In the genomic region with DNA sequence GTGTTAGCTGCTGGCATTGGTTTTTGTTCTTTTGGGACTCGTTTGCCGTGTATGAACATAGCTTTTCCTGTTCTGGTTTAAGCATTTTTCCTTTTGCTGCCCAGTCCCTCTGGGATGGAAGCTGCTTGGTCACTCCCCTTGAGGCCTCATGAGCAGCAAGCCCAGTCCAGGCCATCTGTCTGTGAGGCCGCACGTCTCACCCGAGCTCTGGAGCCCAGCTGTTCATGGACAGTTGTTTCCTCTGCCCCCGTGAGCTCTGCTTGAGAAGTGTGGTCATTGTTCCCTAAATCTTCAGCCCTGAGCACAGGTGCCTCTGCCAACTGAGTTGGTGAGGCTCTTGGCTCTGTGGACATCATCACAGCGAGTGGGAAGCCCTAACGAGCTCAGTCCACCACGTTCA, we compare ENCODE assay signal across 16 mouse cellular contexts. TPM values are rescaled to one million over a fixed set of nuclear protein-coding genes. Genes with fewer than 3 reads are reported as not detected.
DNase-seq lines count a peak whose midpoint lies in the region; ATAC-seq and TF ChIP-seq lines count a peak whose summit lies in the region.
"Had no signal": no experiment of that assay in that cellular context is flagged by ENCODE, and none has a peak within 500 bp of the region (broad histone marks: within the 10 kb centered on the region; RNA-seq: fewer than 3 reads in every experiment).

No protein-coding gene starts in this region.

- H3K36me3 ChIP-seq in midbrain, embryonic 10.5 days: peaks cover 40% of the 10 kb centered on the region
- H3K36me3 ChIP-seq in midbrain, postnatal 0 days (ENCODE audit: insufficient read depth, low read length): peaks cover 5% of the 10 kb centered on the region
- H3K36me3 ChIP-seq in hindbrain, embryonic 16.5 days (ENCODE audit: control insufficient read depth, insufficient read depth, low read length): no peaks in the 10 kb centered on the region

- 88% methylated on average over 9 of the region's 9 CpGs for WGBS in midbrain, embryonic 10.5 days
- WGBS in midbrain, postnatal 0 days: 57% methylated on average over 9 of the region's 9 CpGs
- 42% methylated on average over 9 of the region's 9 CpGs for WGBS in hindbrain, embryonic 16.5 days

- no peak for TF ChIP-seq CTCF in gastrocnemius, adult 2 months (IDR thresholded peaks at IDR 0.05)
- no peak for TF ChIP-seq CTCF in midbrain, postnatal 0 days (IDR thresholded peaks at IDR 0.05)

- H3K9ac ChIP-seq in midbrain, postnatal 0 days (replicated peaks; ENCODE audit: low read length, poor library complexity, severe bottlenecking): no peak overlapping the region
- H3K9ac ChIP-seq in hindbrain, embryonic 16.5 days (ENCODE audit: low read depth, low read length): no peak overlapping the region; the same call in 1 of the 2 replicates

- 0 out of 2 replicates have a peak, but pooled peaks cover 3% of the 10 kb centered on the region for H3K9me3 ChIP-seq in midbrain, embryonic 10.5 days (replicated peaks)
- H3K9me3 ChIP-seq in midbrain, postnatal 0 days (ENCODE audit: low read length): no peaks in the 10 kb centered on the region
- H3K9me3 ChIP-seq in hindbrain, embryonic 16.5 days (ENCODE audit: control insufficient read depth, low read length): no peaks in the 10 kb centered on the region
- H3K9me3 ChIP-seq: G1E had no signal

- H3K4me3 ChIP-seq in gastrocnemius, adult 2 months: no peak overlapping the region
- no peak overlapping the region for H3K4me3 ChIP-seq in midbrain, embryonic 10.5 days
- H3K4me3 ChIP-seq in midbrain, postnatal 0 days (ENCODE audit: low read depth, low read length): no peak overlapping the region
- no peak overlapping the region for H3K4me3 ChIP-seq in hindbrain, embryonic 16.5 days (ENCODE audit: low read length)
- H3K4me3 ChIP-seq: megakaryocyte, embryonic 14.5 days had no signal

- DNase-seq in gastrocnemius, adult 2 months: peak; percentile 41
- no peak for DNase-seq in gastrocnemius, adult 18-20 months (ENCODE audit: low spot score)
- no peak for DNase-seq in midbrain, embryonic 10.5 days (ENCODE audit: low spot score)
- no peak for DNase-seq in midbrain, postnatal 0 days (ENCODE audit: low spot score)
- peak; percentile 48 for DNase-seq in retina, postnatal 1 day
- no peak for DNase-seq in left cerebral cortex, postnatal 25 days (ENCODE audit: low spot score in 2 of 2)
- DNase-seq in urinary bladder, adult 2 months (ENCODE audit: low spot score): no peak
- DNase-seq: thymus, postnatal 4 days had no signal

- H3K27ac ChIP-seq in gastrocnemius, adult 2 months: peak overlapping the region; percentile 46
- peak overlapping the region; percentile 69 for H3K27ac ChIP-seq in midbrain, embryonic 10.5 days (replicated peaks)
- H3K27ac ChIP-seq in midbrain, postnatal 0 days (ENCODE audit: low read depth, low read length): no peak overlapping the region
- H3K27ac ChIP-seq in hindbrain, embryonic 16.5 days (ENCODE audit: low read depth, low read length): peak overlapping the region; percentile 30; the same call in 1 of the 2 replicates

- H3K4me1 ChIP-seq in midbrain, embryonic 10.5 days: peaks cover 45% of the 10 kb centered on the region
- peaks cover 7% of the 10 kb centered on the region; the same call in 1 of the 2 replicates for H3K4me1 ChIP-seq in midbrain, postnatal 0 days (ENCODE audit: insufficient read depth, low read length)
- H3K4me1 ChIP-seq in hindbrain, embryonic 16.5 days (ENCODE audit: control insufficient read depth, insufficient read depth, low read depth, low read length): peaks cover 27% of the 10 kb centered on the region

- no peak for ATAC-seq in midbrain, postnatal 0 days (ENCODE audit: low FRiP score)
- no peak for ATAC-seq in hindbrain, embryonic 16.5 days
- ATAC-seq: activated CD4-positive, CD25-positive, alpha-beta regulatory T cell, adult 4 months; inflammation-experienced regulatory T-cells, adult 6 months had no signal

- intact Hi-C loops in gastrocnemius, adult 2 months (cut with DNase I): no loop called here
- intact Hi-C loops in left cerebral cortex, postnatal 25 days (cut with DNase I): no loop called here

- no peaks in the 10 kb centered on the region for H3K27me3 ChIP-seq in midbrain, embryonic 10.5 days (ENCODE audit: low read depth, poor library complexity, severe bottlenecking)
- H3K27me3 ChIP-seq in midbrain, postnatal 0 days (ENCODE audit: insufficient read depth, low read length): no peaks in the 10 kb centered on the region
- no peaks in the 10 kb centered on the region for H3K27me3 ChIP-seq in hindbrain, embryonic 16.5 days (replicated peaks; ENCODE audit: control insufficient read depth, insufficient read depth, low read length)

- no peak overlapping the region for H3K4me2 ChIP-seq in midbrain, postnatal 0 days (ENCODE audit: low read depth, low read length, poor library complexity, severe bottlenecking)
- no peak overlapping the region for H3K4me2 ChIP-seq in hindbrain, embryonic 16.5 days (ENCODE audit: low read length)

RNA-seq across cellular contexts. Expression of gene Pacs2, which starts 14.6 kb away (rescaled TPM):
- 10 to 100 TPM; 35.9 to 41.0 TPM for total RNA-seq in gastrocnemius, adult 2 months (2021)
- total RNA-seq in gastrocnemius, adult 18-20 months (2021): 10 to 100 TPM; 33.7 to 35.0 TPM
- polyA plus RNA-seq in midbrain, embryonic 10.5 days (2016; fragmentation: Nextera tagmentation; extraction: Ambion mirVana): 17.7 and 22.0 TPM in 2 replicates
- 133 and 162 TPM in 2 replicates for total RNA-seq in midbrain, postnatal 0 days (2014; rRNA removed)
- 22.4 and 25.8 TPM in 2 replicates for polyA plus RNA-seq in midbrain, postnatal 0 days (2015; fragmentation: Nextera tagmentation; extraction: Ambion mirVana)
- 20.4 and 27.8 TPM in 2 replicates for polyA plus RNA-seq in hindbrain, embryonic 16.5 days (2015; fragmentation: Nextera tagmentation; extraction: Ambion mirVana)
- total RNA-seq in left cerebral cortex, postnatal 25 days (2021): 10 to 100 TPM; 63.3 to 79.9 TPM
- 38.9 and 40.9 TPM in 2 replicates for polyA plus RNA-seq in urinary bladder, adult 2 months (2012; rRNA removed)

RNA-seq across cellular contexts. Expression of gene Brf1, which starts 28.4 kb away (rescaled TPM):
- 10 to 100 TPM; 20.8 to 21.5 TPM for total RNA-seq in gastrocnemius, adult 2 months (2021)
- total RNA-seq in gastrocnemius, adult 18-20 months (2021): 10 to 100 TPM; 17.8 to 18.5 TPM
- polyA plus RNA-seq in midbrain, embryonic 10.5 days (2016; fragmentation: Nextera tagmentation; extraction: Ambion mirVana): 51.6 and 58.2 TPM in 2 replicates
- 42.1 and 51.3 TPM in 2 replicates for total RNA-seq in midbrain, postnatal 0 days (2014; rRNA removed)
- 34.9 and 39.0 TPM in 2 replicates for polyA plus RNA-seq in midbrain, postnatal 0 days (2015; fragmentation: Nextera tagmentation; extraction: Ambion mirVana)
- polyA plus RNA-seq in hindbrain, embryonic 16.5 days (2015; fragmentation: Nextera tagmentation; extraction: Ambion mirVana): 40.5 and 43.1 TPM in 2 replicates
- 10 to 100 TPM; 45.0 to 50.4 TPM for total RNA-seq in left cerebral cortex, postnatal 25 days (2021)
- 69.1 and 82.7 TPM in 2 replicates for polyA plus RNA-seq in urinary bladder, adult 2 months (2012; rRNA removed)

RNA-seq across cellular contexts. Expression of gene Tex22, which starts 45.4 kb away (rescaled TPM):
- not detected for total RNA-seq in gastrocnemius, adult 2 months (2021)
- total RNA-seq in gastrocnemius, adult 18-20 months (2021): under 1 TPM in 1 of 2 experiments, not detected in 1; 0.27 TPM
- polyA plus RNA-seq in midbrain, embryonic 10.5 days (2016; fragmentation: Nextera tagmentation; extraction: Ambion mirVana): not detected in 2 replicates
- total RNA-seq in midbrain, postnatal 0 days (2014; rRNA removed): 0.85 and 2.2 TPM in 2 replicates
- 0.15 TPM in 1 of 2 replicates, not detected in the other for polyA plus RNA-seq in midbrain, postnatal 0 days (2015; fragmentation: Nextera tagmentation; extraction: Ambion mirVana)
- polyA plus RNA-seq in hindbrain, embryonic 16.5 days (2015; fragmentation: Nextera tagmentation; extraction: Ambion mirVana): not detected in 2 replicates
- under 1 TPM in 1 of 2 experiments, not detected in 1; 0.44 TPM for total RNA-seq in left cerebral cortex, postnatal 25 days (2021)
- polyA plus RNA-seq in urinary bladder, adult 2 months (2012; rRNA removed): not detected in 2 replicates
- total RNA-seq: gastrocnemius, adult 8-10 months had no signal
- polyA plus RNA-seq: embryonic facial prominence, embryonic 11.5 days; G1E; liver, embryonic 16.5 days had no signal

RNA-seq across cellular contexts. Expression of gene Btbd6, which starts 52.6 kb away (rescaled TPM):
- total RNA-seq in gastrocnemius, adult 2 months (2021): 10 to 100 TPM; 13.3 to 20.6 TPM
- 10 to 100 TPM; 19.6 to 20.4 TPM for total RNA-seq in gastrocnemius, adult 18-20 months (2021)
- polyA plus RNA-seq in midbrain, embryonic 10.5 days (2016; fragmentation: Nextera tagmentation; extraction: Ambion mirVana): 20.5 and 22.7 TPM in 2 replicates
- total RNA-seq in midbrain, postnatal 0 days (2014; rRNA removed): 79.0 and 81.6 TPM in 2 replicates
- 58.4 and 61.9 TPM in 2 replicates for polyA plus RNA-seq in midbrain, postnatal 0 days (2015; fragmentation: Nextera tagmentation; extraction: Ambion mirVana)
- 54.3 and 55.8 TPM in 2 replicates for polyA plus RNA-seq in hindbrain, embryonic 16.5 days (2015; fragmentation: Nextera tagmentation; extraction: Ambion mirVana)
- 10 to 100 TPM; 55.9 to 60.9 TPM for total RNA-seq in left cerebral cortex, postnatal 25 days (2021)
- 23.9 and 26.8 TPM in 2 replicates for polyA plus RNA-seq in urinary bladder, adult 2 months (2012; rRNA removed)

Comparison
In these comparisons a context has a peak if more than half of its experiments do, and no peak if none do; other contexts are left out.
1. DNase-seq: peak in gastrocnemius, adult 2 months (single experiment) and retina, postnatal 1 day (single experiment); none in gastrocnemius, adult 18-20 months (single experiment), midbrain, embryonic 10.5 days (single experiment), midbrain, postnatal 0 days (single experiment), left cerebral cortex, postnatal 25 days (0 of 2) and urinary bladder, adult 2 months (single experiment).